Mouse (Mus musculus): Measurements from ENCODE around the gene C1qtnf1.

DNA sequence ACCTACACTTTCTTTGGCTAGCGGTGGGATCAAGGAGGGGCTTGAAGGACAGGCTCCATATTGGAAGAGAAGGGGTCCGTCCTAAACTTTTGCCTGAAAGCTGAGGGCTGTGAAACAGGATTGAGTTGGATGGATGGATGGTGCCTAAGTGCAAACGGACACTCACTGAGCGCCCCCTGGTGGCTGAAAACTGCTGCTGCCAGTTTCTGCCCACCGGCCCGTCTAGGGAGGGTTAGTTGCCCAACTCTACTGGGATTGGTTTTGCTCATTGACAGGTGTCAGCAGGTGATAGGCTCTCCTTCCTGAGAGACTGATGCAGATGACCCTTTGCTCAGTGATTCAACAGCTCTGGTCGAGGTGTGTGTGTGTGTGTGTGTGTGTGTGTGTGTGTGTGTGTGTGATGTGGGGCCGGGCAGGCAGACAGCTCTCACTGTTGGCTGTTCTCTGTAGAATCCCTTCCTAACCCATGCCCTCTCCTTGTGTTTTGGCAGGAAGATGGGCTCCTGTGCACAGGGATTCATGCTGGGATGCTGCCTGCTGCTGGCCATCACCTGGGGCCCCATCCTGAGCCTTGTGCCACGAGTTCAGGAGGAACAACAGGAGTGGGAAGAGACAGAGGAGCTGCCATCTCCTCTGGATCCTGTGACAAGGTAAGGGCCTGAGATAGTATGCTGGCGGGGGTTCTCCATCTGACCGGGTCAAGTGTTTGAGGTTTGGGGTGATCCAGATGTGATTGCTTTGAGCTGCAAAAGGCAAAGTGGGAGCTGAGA is 15.4 kb downstream of the C1qtnf1 start:
- TF ChIP-seq HCFC1 (IDR thresholded peaks at IDR 0.05; ENCODE audit: borderline replicate concordance, insufficient read depth, low read length) (no peak), CHD2 (IDR thresholded peaks at IDR 0.05; ENCODE audit: low read depth, low read length) (no peak), MAFK (IDR thresholded peaks at IDR 0.05; ENCODE audit: insufficient read depth, low read depth, low read length) (no peak), ZNF384 (IDR thresholded peaks at IDR 0.05; ENCODE audit: low read depth, low read length) (no peak), ZC3H11A (IDR thresholded peaks at IDR 0.05; ENCODE audit: borderline replicate concordance, low read depth, low read length) (no peak)
